Mouse (Mus musculus) ovary, postnatal 10 days (tissue): ENCODE measurements at regions not wholly inside any gene's neighbourhood (a gene's known extent, or its start where the extent isn't known, plus 50 kb on each side); places are given as distances from the start of the nearest gene placed in this dataset.

Experiments used
- DNase-seq: peaks from one replicate; pipeline ENCODE4 v3.0.0; 2022; ENCODE audit warnings: low spot score

GRCm38 (mm10) chr9:69705942-69706341 is 54.8 kb downstream of the Foxb1 start:
- no peak for DNase-seq

DNA sequence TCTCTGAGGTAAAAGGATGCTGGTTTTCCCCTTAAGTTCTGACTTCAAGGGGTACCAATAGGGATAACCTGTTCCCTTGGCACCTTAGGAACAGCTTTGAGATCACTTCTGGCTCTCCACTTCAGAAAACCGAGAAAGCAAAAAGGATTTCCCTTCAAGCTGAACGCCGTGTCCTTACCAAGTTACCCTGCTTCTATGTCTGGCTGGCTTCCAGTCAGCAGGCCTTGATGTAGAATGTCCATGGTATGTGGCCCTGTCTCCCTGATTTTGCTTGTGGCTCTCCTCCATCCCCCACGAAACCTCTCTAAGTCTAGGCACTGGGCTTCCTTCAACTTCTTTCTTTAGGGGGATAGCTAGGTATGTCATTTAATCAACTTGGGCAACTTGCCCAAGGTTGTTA is 55.7 kb downstream of the Foxb1 start:
- DNase-seq, result no peak

DNA sequence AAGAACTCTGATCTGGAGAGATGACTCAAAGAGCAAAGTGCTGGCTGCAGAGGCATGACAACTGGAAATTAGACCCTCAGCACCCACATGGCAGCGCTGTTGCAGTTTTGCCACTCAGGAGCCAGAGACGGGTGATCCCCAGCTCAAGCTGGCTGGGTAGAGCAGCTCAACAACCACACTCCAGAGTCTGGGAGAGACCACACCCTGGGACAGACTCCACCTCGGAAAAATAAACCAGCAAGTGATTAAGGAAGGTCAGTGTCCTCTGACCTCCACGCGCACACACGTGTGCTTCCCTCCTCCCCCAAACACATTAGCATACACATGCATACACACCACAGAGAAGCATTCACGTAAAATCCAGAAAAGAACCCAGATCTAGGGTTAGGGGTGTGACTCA is 57.0 kb downstream of the Foxb1 start:
- no peak for DNase-seq

DNA sequence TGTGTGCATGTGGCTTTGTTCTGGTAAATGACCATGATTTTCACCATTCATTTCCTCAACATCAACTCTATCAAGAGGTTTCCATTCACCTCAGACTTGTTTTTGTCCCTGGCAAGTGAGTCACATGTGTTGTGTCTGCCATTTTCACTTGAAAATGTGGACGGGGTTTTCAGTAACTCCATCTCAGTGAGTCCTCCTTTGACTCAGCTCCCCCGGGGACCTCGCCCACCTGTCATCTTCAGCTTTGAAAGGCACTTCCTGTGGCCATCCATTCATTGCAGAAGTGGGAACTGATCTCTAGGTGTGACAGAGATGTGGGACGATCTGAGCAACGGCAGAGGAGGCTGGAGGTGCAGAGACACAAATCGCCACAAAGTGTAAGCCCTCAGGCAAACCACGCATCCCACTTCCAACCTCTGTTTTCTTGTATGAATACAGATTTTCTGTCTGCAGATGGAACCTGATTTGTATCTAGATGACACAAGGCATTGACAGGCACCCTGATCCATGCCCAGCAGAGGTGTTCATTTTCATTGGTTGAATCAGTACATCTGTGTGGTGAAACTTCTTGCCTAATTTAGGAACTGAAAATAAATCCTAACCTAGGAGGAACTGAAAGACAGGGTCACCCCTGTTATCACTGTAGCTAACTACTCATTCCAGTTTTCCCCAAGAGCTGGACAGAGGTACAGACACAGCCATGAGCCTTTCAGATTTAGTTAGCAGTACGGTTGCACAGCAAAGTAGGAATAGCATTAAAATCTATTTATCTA is 58.4 kb downstream of the Foxb1 start:
- no peak for DNase-seq

DNA sequence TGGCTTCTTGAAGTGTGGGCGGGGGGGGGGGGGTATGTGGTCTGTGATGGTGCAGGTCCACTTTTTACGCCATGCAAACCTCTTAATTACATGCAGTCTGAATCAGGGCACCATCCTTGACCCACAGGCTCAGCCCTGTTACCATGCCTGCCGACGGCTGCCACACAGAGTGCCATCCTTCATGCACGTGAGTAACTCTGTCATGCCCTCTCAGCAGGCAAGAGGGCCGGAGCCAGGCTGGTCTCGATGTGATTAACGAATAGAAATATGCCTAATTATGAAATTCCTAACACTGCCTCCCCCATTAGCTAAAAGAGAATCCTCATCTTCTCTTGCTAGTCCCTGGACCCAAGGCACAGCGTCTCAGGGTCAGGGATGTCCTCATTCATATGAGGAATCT is 60.0 kb downstream of the Foxb1 start:
- DNase-seq, result no peak

DNA sequence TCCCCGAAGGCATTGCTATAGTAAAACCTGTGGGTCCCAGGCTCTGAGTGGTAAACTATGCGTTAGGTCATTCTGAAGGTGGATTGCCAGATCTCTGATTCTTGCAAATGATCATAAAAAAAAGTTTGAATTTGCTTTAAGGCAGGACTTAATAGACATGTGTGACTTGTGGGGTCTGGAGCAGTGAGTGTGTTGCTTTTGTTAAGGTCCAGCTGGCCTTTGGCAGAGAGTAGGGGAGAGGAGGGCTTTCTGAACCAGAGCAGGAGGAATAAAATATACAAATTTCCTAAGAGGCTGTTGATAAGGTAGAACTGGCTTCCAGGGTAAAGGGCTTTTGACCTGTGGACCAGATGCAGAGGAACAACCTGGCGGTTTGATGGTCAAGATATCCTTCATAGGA is 69.0 kb downstream of the Foxb1 start:
- no peak for DNase-seq

DNA sequence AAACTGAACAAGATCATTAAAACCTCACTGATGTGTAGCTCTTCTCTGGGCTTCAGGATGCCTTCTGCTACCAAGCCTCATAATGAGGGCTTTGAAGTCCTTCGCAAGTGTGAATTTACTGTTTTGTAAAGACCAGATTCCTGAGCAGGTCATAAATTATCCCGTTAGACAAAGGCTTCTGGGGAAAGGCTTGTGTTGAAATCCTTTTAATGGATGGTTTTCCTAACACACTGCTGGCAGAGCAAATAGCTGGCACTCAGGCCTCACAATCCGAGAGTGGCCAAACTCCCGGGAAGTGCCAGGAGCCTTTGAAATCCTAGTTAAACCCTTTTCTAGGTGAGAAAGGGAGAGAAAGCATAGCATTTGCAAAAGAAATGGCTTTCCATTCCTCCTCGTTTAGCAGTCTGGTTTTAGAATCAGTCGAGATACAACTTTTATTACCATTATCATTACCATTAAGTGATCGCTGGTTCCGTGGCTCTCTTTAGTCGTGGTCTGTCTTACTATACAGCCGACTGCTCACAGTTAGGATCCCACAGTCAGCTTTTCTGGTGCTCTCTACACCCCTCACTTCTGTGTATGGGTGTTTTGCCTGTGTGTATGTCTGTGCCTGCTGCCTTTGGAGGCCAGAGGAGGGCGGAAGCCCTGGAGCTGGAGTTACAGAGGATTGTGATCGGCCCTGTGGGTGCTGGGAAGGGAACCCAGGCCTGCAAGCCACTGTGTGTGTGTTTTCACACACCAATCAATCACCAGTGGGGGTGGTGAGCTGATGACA is 73.2 kb downstream of the Foxb1 start:
- no peak for DNase-seq

DNA sequence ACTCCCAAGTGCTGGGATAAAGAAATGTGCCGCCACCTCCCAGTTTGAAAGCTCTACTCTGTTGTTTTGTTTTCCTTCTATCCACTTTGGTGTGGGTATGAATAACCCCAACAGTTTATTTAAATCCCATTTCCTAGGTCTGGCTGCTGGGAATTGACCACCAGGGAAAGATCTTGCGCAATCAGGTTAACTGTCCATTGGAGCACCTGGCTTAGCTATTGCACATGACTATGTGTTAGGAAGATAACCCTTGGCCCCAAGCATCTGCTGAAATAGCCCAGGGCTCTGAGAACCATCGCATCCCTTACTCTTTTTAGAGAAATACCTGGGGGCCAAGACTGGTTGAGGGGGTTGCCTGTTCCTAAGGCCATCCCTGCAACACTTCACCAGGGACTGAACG is 74.0 kb downstream of the Foxb1 start:
- DNase-seq, result no peak

DNA sequence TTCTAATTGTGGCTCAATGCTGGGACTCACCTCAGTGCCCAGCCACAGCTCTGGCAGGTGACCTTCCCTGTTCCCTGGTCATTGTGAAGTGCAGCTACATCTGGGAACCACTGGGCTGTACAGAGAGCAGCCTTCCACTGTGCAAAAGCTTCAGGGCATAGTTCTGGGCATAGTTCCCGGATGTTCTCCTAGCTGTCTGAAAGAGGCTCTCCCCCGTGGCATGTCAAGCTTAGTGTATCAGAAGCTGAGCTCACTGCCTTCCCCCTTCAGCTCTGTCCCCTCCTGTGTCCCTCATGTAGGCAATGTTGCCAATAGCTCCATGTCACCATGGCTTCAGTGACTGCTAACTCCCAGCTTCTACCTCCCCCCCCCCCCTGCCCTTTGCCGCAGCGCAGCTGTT is 75.1 kb downstream of the Foxb1 start:
- DNase-seq, result no peak

DNA sequence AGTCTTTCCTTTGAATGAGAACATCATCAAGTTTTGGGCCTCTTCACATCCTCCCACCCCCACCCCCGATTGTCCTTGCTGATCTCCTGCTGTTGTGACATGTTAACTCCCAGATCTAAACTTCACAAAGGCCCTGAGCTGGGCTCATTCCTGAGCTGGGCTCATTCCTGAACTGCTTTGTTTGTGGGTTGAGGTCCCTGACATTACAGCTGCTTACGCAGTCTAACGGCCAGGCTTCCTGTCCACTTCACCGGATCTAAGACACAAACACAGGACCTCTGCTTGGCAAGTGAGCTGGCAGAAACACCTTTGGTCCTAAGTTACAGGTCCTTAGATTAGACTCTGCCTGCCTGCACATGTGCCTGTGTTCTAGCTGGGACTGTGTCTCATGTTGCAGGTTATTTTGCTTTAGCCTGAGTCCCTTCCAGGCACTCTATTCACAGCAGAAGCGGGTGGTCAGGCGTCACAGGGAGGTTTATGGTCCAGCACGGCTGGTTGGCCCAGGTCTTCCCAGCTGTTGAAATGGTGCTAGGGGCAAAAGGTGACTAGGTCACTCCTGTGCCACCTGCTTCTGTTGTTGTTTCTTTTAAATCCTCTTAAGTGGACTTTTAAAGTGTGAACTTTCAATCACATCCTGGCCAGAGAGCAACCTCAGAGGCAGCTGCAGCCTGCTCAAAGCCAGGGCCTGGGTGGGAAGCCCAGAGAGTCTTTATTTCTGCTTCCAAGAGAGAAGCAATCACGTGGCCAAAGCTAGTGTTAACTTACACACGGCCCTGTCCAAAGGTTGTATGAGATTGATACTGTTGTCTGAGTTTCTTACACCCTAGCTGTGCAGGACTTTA is 79.1 kb downstream of the Foxb1 start:
- no peak for DNase-seq

- no peak for DNase-seq
Observed at GRCm38 (mm10) chr9:69678634-69679033, 82.1 kb downstream of the Foxb1 start.

DNA sequence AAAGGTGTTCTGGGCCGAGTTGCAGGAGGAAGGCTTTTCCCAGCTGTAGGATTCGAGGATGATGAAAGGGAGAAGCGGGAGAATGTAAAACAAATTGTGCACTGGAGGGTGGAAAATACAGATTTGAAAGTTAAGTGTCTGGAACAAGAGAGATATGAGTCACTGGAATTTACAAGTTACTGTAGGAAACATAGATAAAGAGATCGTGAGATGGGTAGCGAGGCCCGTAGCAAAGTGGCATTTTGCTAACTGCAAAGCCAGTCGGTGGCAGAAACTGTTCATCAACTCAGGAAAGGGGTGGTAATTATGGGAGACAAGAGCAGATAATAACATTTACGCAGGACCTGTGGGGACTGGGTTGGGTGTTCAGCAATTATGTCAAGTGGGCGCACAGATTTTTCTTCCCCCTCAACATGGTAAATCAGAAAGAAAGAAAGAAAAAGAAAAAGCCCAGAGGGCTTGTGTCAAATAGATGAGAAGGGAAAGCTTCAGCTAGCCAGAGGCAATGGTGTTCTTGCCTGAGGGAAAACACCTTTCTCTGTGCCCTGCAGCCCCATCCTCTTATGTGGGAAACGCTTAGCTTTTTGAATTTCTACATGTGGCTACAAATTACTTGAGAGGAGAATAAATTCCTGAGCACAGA is 87.2 kb downstream of the Foxb1 start:
- no peak for DNase-seq

GRCm38 (mm10) chr9:69672657-69673462 is 87.9 kb downstream of the Foxb1 start:
- DNase-seq, result no peak

DNA sequence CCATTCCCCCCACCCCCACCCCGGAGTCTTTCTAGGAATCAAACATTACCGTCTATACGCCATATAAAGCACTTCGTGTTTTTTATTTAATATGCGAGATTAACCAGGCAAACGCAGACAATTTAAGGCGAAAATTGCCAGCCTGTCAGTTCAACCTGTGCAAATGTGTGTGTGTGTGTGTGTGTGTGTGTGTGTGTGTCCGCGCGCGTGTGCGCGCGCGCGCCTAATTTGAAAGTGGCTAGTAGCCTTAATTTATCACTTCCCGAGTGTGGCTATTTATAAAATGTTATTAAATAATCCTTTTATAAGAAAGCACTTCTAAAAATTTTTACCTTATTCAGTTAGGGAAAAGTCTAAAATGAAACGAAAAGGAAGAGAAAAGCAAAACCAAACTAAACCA is 89.5 kb downstream of the Foxb1 start:
- no peak for DNase-seq

GRCm38 (mm10) chr9:69670551-69671044 is 90.1 kb downstream of the Foxb1 start:
- DNase-seq, result no peak

GRCm38 (mm10) chr9:69669611-69670550 is 90.9 kb downstream of the Foxb1 start:
- DNase-seq, result no peak

GRCm38 (mm10) chr9:69668475-69669090 is 92.2 kb downstream of the Foxb1 start:
- DNase-seq, result no peak

DNA sequence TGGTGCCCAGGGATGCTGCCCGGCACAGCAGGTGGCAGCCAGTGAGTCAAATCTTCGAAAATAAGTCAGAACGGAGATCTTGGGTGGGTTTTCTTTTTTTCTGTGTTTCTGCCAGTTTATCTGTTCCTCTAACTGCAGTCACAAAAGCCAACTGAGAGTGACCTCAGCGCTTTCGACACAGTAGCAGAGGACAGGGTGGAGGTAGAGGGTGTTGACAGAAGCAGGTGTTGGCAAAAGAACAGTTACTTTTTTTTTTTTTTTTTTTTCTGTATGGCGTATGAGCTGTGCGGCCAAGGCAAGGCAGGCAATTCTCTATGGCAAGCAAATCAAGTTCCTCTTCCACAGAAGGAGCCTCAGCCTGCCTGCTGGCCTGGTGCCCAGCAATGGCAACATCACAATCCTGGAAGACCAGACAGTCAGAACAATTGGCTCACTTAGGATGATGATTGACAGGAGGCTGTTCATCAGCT is 93.6 kb downstream of the Foxb1 start:
- no peak for DNase-seq

DNA sequence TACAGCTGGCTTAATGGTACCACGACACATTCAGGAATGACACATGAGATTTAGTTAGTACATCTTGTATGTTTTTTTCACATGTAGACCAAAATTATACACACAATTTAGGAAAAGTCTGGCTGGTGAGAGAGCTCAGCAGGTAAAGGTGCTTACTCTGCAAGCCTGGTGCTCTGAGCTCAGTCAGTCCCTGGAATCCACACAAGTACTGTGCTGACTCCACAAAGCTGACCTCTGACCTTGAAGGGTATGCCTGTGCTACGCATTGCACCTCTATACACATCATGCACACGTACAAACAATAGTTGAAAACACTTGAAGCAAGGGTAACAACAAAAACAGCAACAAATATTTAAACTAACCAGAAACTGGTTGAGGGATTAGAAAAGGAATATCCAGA is 96.5 kb downstream of the Foxb1 start:
- no peak for DNase-seq
